Mouse (Mus musculus): ENCODE data around the gene Mob3b. TPM values are rescaled to one million over a fixed set of nuclear protein-coding genes. Genes with fewer than 3 reads are reported as not detected.

Gene Mob3b
- polyA plus RNA-seq, 1 experiment from 2014 or later = 9.7 TPM

GRCm38 (mm10) chr4:35006056-35006455 is 151.2 kb downstream of the Mob3b start:
- 0 out of 2 replicates have a peak, but pooled peaks cover 3% of the 10 kb centered on the region for H3K27me3 ChIP-seq (ENCODE audit: control insufficient read depth, insufficient read depth, low read length)
- peaks cover 12% of the 10 kb centered on the region for H3K4me1 ChIP-seq (ENCODE audit: control insufficient read depth, insufficient read depth, low read length)
- no peaks in the 10 kb centered on the region for H3K9me3 ChIP-seq (ENCODE audit: control insufficient read depth, low read length)
- no peak overlapping the region for H3K27ac ChIP-seq (replicated peaks; ENCODE audit: low read depth, low read length)
- H3K36me3 ChIP-seq (ENCODE audit: control insufficient read depth, insufficient read depth, low read length) = no peaks in the 10 kb centered on the region
- ATAC-seq (ENCODE audit: insufficient number of reproducible peaks, low FRiP score, low TSS enrichment, low read depth) (no peak), DNase-seq (ENCODE audit: low spot score) (no peak)
- no peak overlapping the region for H3K4me2 ChIP-seq (ENCODE audit: low read depth, severe bottlenecking)
- H3K9ac ChIP-seq (ENCODE audit: low read length) = no peak overlapping the region
- WGBS = 42% methylated on average over 6 of the region's 6 CpGs
- no peak overlapping the region for H3K4me3 ChIP-seq (ENCODE audit: low read depth, low read length)

- H3K36me3 ChIP-seq (ENCODE audit: control insufficient read depth, insufficient read depth, low read length) = no peaks in the 10 kb centered on the region
- 0 out of 2 replicates have a peak, but pooled peaks cover 3% of the 10 kb centered on the region for H3K27me3 ChIP-seq (ENCODE audit: control insufficient read depth, insufficient read depth, low read length)
- no peaks in the 10 kb centered on the region for H3K9me3 ChIP-seq (ENCODE audit: control insufficient read depth, low read length)
- DNase-seq (ENCODE audit: low spot score) (no peak), ATAC-seq (ENCODE audit: insufficient number of reproducible peaks, low FRiP score, low TSS enrichment, low read depth) (0 out of 2 replicates have a peak, but pooled peaks have one; percentile 57)
- 84% methylated on average over 5 of the region's 5 CpGs for WGBS
- no peak overlapping the region for H3K27ac ChIP-seq (replicated peaks; ENCODE audit: low read depth, low read length)
- H3K9ac ChIP-seq (ENCODE audit: low read length) = no peak overlapping the region
- H3K4me2 ChIP-seq (ENCODE audit: low read depth, severe bottlenecking) = no peak overlapping the region
- no peak overlapping the region for H3K4me3 ChIP-seq (ENCODE audit: low read depth, low read length)
- H3K4me1 ChIP-seq (ENCODE audit: control insufficient read depth, insufficient read depth, low read length) = peaks cover 12% of the 10 kb centered on the region
These were observed 152.1 kb downstream of the Mob3b start for GRCm38 (mm10) chr4:35005068-35005769.

GRCm38 (mm10) chr4:35004473-35004872 is 152.8 kb downstream of the Mob3b start:
- Histone ChIP-seq H3K36me3 (ENCODE audit: control insufficient read depth, insufficient read depth, low read length) (no peaks in the 10 kb centered on the region), H3K4me3 (ENCODE audit: low read depth, low read length) (no peak overlapping the region), H3K9ac (ENCODE audit: low read length) (no peak overlapping the region), H3K9me3 (ENCODE audit: control insufficient read depth, low read length) (no peaks in the 10 kb centered on the region), H3K4me2 (ENCODE audit: low read depth, severe bottlenecking) (no peak overlapping the region), H3K4me1 (ENCODE audit: control insufficient read depth, insufficient read depth, low read length) (peaks cover 12% of the 10 kb centered on the region), H3K27ac (replicated peaks; ENCODE audit: low read depth, low read length) (no peak overlapping the region), H3K27me3 (ENCODE audit: control insufficient read depth, insufficient read depth, low read length) (0 out of 2 replicates have a peak, but pooled peaks cover 3% of the 10 kb centered on the region)
- 82% methylated on average over 8 of the region's 8 CpGs for WGBS
- ATAC-seq (ENCODE audit: insufficient number of reproducible peaks, low FRiP score, low TSS enrichment, low read depth) (no peak), DNase-seq (ENCODE audit: low spot score) (no peak)

GRCm38 (mm10) chr4:35003550-35004326 is 153.5 kb downstream of the Mob3b start:
- ATAC-seq (ENCODE audit: insufficient number of reproducible peaks, low FRiP score, low TSS enrichment, low read depth) (no peak), DNase-seq (ENCODE audit: low spot score) (no peak)
- Histone ChIP-seq H3K27ac (replicated peaks; ENCODE audit: low read depth, low read length) (no peak overlapping the region), H3K9ac (ENCODE audit: low read length) (no peak overlapping the region), H3K27me3 (ENCODE audit: control insufficient read depth, insufficient read depth, low read length) (0 out of 2 replicates have a peak, but pooled peaks cover 3% of the 10 kb centered on the region), H3K4me1 (ENCODE audit: control insufficient read depth, insufficient read depth, low read length) (peaks cover 12% of the 10 kb centered on the region), H3K36me3 (ENCODE audit: control insufficient read depth, insufficient read depth, low read length) (no peaks in the 10 kb centered on the region), H3K4me2 (ENCODE audit: low read depth, severe bottlenecking) (no peak overlapping the region), H3K4me3 (ENCODE audit: low read depth, low read length) (no peak overlapping the region), H3K9me3 (ENCODE audit: control insufficient read depth, low read length) (no peaks in the 10 kb centered on the region)
- 94% methylated on average over 8 of the region's 8 CpGs for WGBS

GRCm38 (mm10) chr4:34996616-34997015 is 160.7 kb downstream of the Mob3b start:
- H3K9me3 ChIP-seq (ENCODE audit: control insufficient read depth, low read length) = no peaks in the 10 kb centered on the region
- DNase-seq (ENCODE audit: low spot score) = no peak
- ATAC-seq (ENCODE audit: insufficient number of reproducible peaks, low FRiP score, low TSS enrichment, low read depth) = no peak
- H3K9ac ChIP-seq (ENCODE audit: low read length) = no peak overlapping the region
- 90% methylated on average over 7 of the region's 7 CpGs for WGBS
- no peaks in the 10 kb centered on the region for H3K27me3 ChIP-seq (ENCODE audit: control insufficient read depth, insufficient read depth, low read length)
- H3K4me3 ChIP-seq (ENCODE audit: low read depth, low read length) = no peak overlapping the region
- H3K4me1 ChIP-seq (ENCODE audit: control insufficient read depth, insufficient read depth, low read length) = no peaks in the 10 kb centered on the region
- no peaks in the 10 kb centered on the region for H3K36me3 ChIP-seq (ENCODE audit: control insufficient read depth, insufficient read depth, low read length)
- no peak overlapping the region for H3K4me2 ChIP-seq (ENCODE audit: low read depth, severe bottlenecking)
- no peak overlapping the region for H3K27ac ChIP-seq (replicated peaks; ENCODE audit: low read depth, low read length)

GRCm38 (mm10) chr4:34993639-34993975 is 163.7 kb downstream of the Mob3b start:
- Histone ChIP-seq H3K9ac (ENCODE audit: low read length) (0 out of 2 replicates have a peak overlapping the region, but pooled peaks have one; percentile 9), H3K27ac (replicated peaks; ENCODE audit: low read depth, low read length) (no peak overlapping the region), H3K4me2 (ENCODE audit: low read depth, severe bottlenecking) (peak overlapping the region; percentile 26; the same call in 1 of the 2 replicates), H3K9me3 (ENCODE audit: control insufficient read depth, low read length) (no peaks in the 10 kb centered on the region), H3K4me3 (ENCODE audit: low read depth, low read length) (no peak overlapping the region), H3K4me1 (ENCODE audit: control insufficient read depth, insufficient read depth, low read length) (no peaks in the 10 kb centered on the region), H3K36me3 (ENCODE audit: control insufficient read depth, insufficient read depth, low read length) (no peaks in the 10 kb centered on the region), H3K27me3 (ENCODE audit: control insufficient read depth, insufficient read depth, low read length) (no peaks in the 10 kb centered on the region)
- ATAC-seq (ENCODE audit: insufficient number of reproducible peaks, low FRiP score, low TSS enrichment, low read depth) (no peak), DNase-seq (ENCODE audit: low spot score) (no peak)
- 52% methylated on average over 6 of the region's 6 CpGs for whole genome bisulfite sequencing

GRCm38 (mm10) chr4:34992866-34993638 is 164.2 kb downstream of the Mob3b start:
- Histone ChIP-seq H3K9ac (ENCODE audit: low read length) (0 out of 2 replicates have a peak overlapping the region, but pooled peaks have one; percentile 9), H3K4me1 (ENCODE audit: control insufficient read depth, insufficient read depth, low read length) (no peaks in the 10 kb centered on the region), H3K4me2 (ENCODE audit: low read depth, severe bottlenecking) (peak overlapping the region; percentile 26; the same call in 1 of the 2 replicates), H3K9me3 (ENCODE audit: control insufficient read depth, low read length) (no peaks in the 10 kb centered on the region), H3K27me3 (ENCODE audit: control insufficient read depth, insufficient read depth, low read length) (no peaks in the 10 kb centered on the region), H3K36me3 (ENCODE audit: control insufficient read depth, insufficient read depth, low read length) (no peaks in the 10 kb centered on the region), H3K4me3 (ENCODE audit: low read depth, low read length) (no peak overlapping the region), H3K27ac (replicated peaks; ENCODE audit: low read depth, low read length) (no peak overlapping the region)
- ATAC-seq (ENCODE audit: insufficient number of reproducible peaks, low FRiP score, low TSS enrichment, low read depth) (no peak), DNase-seq (ENCODE audit: low spot score) (peak; percentile 44)
- WGBS = 35% methylated on average over 22 of the region's 22 CpGs
